In genomic region chr14:55584702-55585565, GRCm38 (mm10) we compare ENCODE assay signal across 8 mouse cellular contexts. TPM values are rescaled to one million over a fixed set of nuclear protein-coding genes. Genes with fewer than 3 reads are reported as not detected.
DNase-seq lines count a peak whose midpoint lies in the region; ATAC-seq and TF ChIP-seq lines count a peak whose summit lies in the region.

Gene Emc9, minus strand, starts transcription at chr14:55585302.

- H3K9me3 ChIP-seq in heart, embryonic 11.5 days (replicated peaks; ENCODE audit: control insufficient read depth, low read length) = no peaks in the 10 kb centered on the region
- no peaks in the 10 kb centered on the region for H3K9me3 ChIP-seq in kidney, embryonic 15.5 days (replicated peaks)

- H3K9ac ChIP-seq in heart, embryonic 11.5 days (ENCODE audit: low read depth, low read length) = peak within 1 kb of the TSS; percentile 74
- peak within 1 kb of the TSS; percentile 40 for H3K9ac ChIP-seq in kidney, embryonic 15.5 days
- peak within 1 kb of the TSS; percentile 80 for H3K9ac ChIP-seq in liver, adult 2 months (ENCODE audit: low read depth, low read length)

- peak; percentile 90 for ATAC-seq in erythroblast, adult 5-6 weeks (replicated peaks; ENCODE audit: low FRiP score, poor library complexity, severe bottlenecking)
- peak; percentile 86 for ATAC-seq in heart, embryonic 11.5 days (replicated peaks; ENCODE audit: insufficient number of reproducible peaks, low FRiP score, low TSS enrichment)
- ATAC-seq in kidney, embryonic 15.5 days (replicated peaks; ENCODE audit: low FRiP score) = peak; percentile 88
- ATAC-seq in monocyte, adult 5-6 weeks (replicated peaks; ENCODE audit: insufficient number of reproducible peaks, low FRiP score, low TSS enrichment, poor library complexity, severe bottlenecking) = peak; percentile 66

- 3% methylated on average over 43 of the region's 43 CpGs for WGBS in heart, embryonic 11.5 days (ENCODE audit: insufficient replicate concordance)
- WGBS in kidney, embryonic 15.5 days = 3% methylated on average over 43 of the region's 43 CpGs
- 2% methylated on average over 43 of the region's 43 CpGs for WGBS in liver, adult 2 months

- peak; percentile 86 for DNase-seq in CD4-positive helper T cell, adult 2 months (ENCODE audit: low read depth, low spot score)
- peak; percentile 89 for DNase-seq in liver, adult 2 months (ENCODE audit: extremely low read depth, low read depth, low spot score)
- DNase-seq in spleen, postnatal 4 days (ENCODE audit: low spot score in 2 of 2) = peak; percentile 83 to 87

- H3K27ac ChIP-seq in bone marrow macrophage, adult 2 months (ENCODE audit: insufficient read depth, low read depth, low read length) = peak within 1 kb of the TSS; percentile 63
- H3K27ac ChIP-seq in heart, embryonic 11.5 days (ENCODE audit: low read depth, low read length) = peak within 1 kb of the TSS; percentile 64
- no peak within 1 kb of the TSS for H3K27ac ChIP-seq in kidney, embryonic 15.5 days
- H3K27ac ChIP-seq in liver, adult 2 months (replicated peaks; ENCODE audit: insufficient read depth, low read depth, low read length) = peak within 1 kb of the TSS; percentile 62

- peak within 1 kb of the TSS; percentile 75 for H3K4me2 ChIP-seq in heart, embryonic 11.5 days
- H3K4me2 ChIP-seq in kidney, embryonic 15.5 days = peak within 1 kb of the TSS; percentile 93

- peak within 1 kb of the TSS; percentile 79 for H3K4me3 ChIP-seq in bone marrow macrophage, adult 2 months (ENCODE audit: insufficient read depth, low read length)
- H3K4me3 ChIP-seq in heart, embryonic 11.5 days (ENCODE audit: low read depth, low read length) = peak within 1 kb of the TSS; percentile 51
- peak within 1 kb of the TSS; percentile 58 for H3K4me3 ChIP-seq in kidney, embryonic 15.5 days (replicated peaks)
- peak within 1 kb of the TSS; percentile 81 for H3K4me3 ChIP-seq in liver, adult 2 months (ENCODE audit: insufficient read depth, low read depth, low read length)

- no peaks in the 10 kb centered on the region for H3K27me3 ChIP-seq in heart, embryonic 11.5 days (ENCODE audit: control insufficient read depth, insufficient read depth, low read length)
- no peaks in the 10 kb centered on the region for H3K27me3 ChIP-seq in kidney, embryonic 15.5 days
- no peaks in the 10 kb centered on the region for H3K27me3 ChIP-seq in liver, adult 2 months (ENCODE audit: control insufficient read depth, insufficient read depth, low read length)

- H3K4me1 ChIP-seq in bone marrow macrophage, adult 2 months (ENCODE audit: control insufficient read depth, insufficient read depth, low read length) = peaks cover 18% of the 10 kb centered on the region
- peaks cover 12% of the 10 kb centered on the region for H3K4me1 ChIP-seq in heart, embryonic 11.5 days (ENCODE audit: control insufficient read depth, insufficient read depth, low read length)
- H3K4me1 ChIP-seq in kidney, embryonic 15.5 days = peaks cover 19% of the 10 kb centered on the region
- peaks cover 8% of the 10 kb centered on the region for H3K4me1 ChIP-seq in liver, adult 2 months (ENCODE audit: control insufficient read depth, insufficient read depth, low read length)

- peaks cover 5% of the 10 kb centered on the region; the same call in 1 of the 2 replicates for H3K79me2 ChIP-seq in liver, adult 2 months (ENCODE audit: control insufficient read depth, insufficient read depth, low read length)

- no peak for TF ChIP-seq POLR2A in bone marrow macrophage, adult 2 months (IDR thresholded peaks at IDR 0.05; ENCODE audit: borderline replicate concordance, low read depth, low read length)
- TF ChIP-seq POLR2A in liver, adult 2 months (IDR thresholded peaks at IDR 0.05; ENCODE audit: extremely low read depth, insufficient read depth, low read length) = peak; percentile 42; the same call in 1 of the 2 replicates

- no peak for TF ChIP-seq CTCF in bone marrow macrophage, adult 2 months (IDR thresholded peaks at IDR 0.05; ENCODE audit: low read depth, low read length)
- no peak for TF ChIP-seq CTCF in liver, adult 2 months (IDR thresholded peaks at IDR 0.05; ENCODE audit: low read depth, low read length)

- peaks cover 9% of the 10 kb centered on the region; the same call in 1 of the 2 replicates for H3K36me3 ChIP-seq in heart, embryonic 11.5 days (ENCODE audit: control insufficient read depth, insufficient read depth, low read length)
- H3K36me3 ChIP-seq in kidney, embryonic 15.5 days = peaks cover 44% of the 10 kb centered on the region
- peaks cover 16% of the 10 kb centered on the region for H3K36me3 ChIP-seq in liver, adult 2 months (ENCODE audit: control insufficient read depth, insufficient read depth, low read length)

RNA-seq across cellular contexts. Expression of gene Emc9, which starts in this region (rescaled TPM):
- 19.3 and 21.9 TPM in 2 replicates for polyA plus RNA-seq in bone marrow macrophage, adult 2 months (2012; ENCODE audit: insufficient read depth, insufficient read length, missing spikeins)
- 10.9 TPM in 1 of 2 replicates, not detected in the other for total RNA-seq in erythroblast, adult 5-6 weeks (2015; ENCODE audit: low replicate concordance)
- total RNA-seq in erythroblast, adult 5-6 weeks (2017; ENCODE audit: low replicate concordance) = 2.6 and 3.6 TPM in 2 replicates
- polyA plus RNA-seq in heart, embryonic 11.5 days (2014; fragmentation: Nextera tagmentation; extraction: Ambion mirVana) = 18.7 and 20.0 TPM in 2 replicates
- 6.8 and 7.4 TPM in 2 replicates for polyA plus RNA-seq in kidney, embryonic 15.5 days (2015; fragmentation: Nextera tagmentation; extraction: Ambion mirVana)
- 32.7 and 36.1 TPM in 2 replicates for total RNA-seq in liver, adult 2 months (2014; rRNA removed)
- 46.8 and 57.2 TPM in 2 replicates for polyA plus RNA-seq in liver, adult 2 months (2012; rRNA removed)
- 10.5 to 13.0 TPM (median 12.1 TPM) in 3 replicates for total RNA-seq in monocyte, adult 5-6 weeks (2017)
